Mouse (Mus musculus) adipose tissue, adult 10 weeks (tissue): ENCODE results near the gene Ick. TPM values are rescaled to one million over a fixed set of nuclear protein-coding genes. Genes with fewer than 3 reads are reported as not detected.

Experiments
- polyA plus RNA-seq: library from polyadenylated mRNA; stranded (reverse); fragments of 350-450 nt; fragmentation: Illumina TruSeq; extraction: RNeasy Lipid Tissue Mini Kit (QIAGEN cat#74804); gene quantifications from one replicate; pipeline ENCODE4 v1.2.3, GENCODE M21; 2014; ENCODE audit warnings: low read depth, low replicate concordance

Ick gene
- 21.8 TPM for polyA plus RNA-seq

GRCm38 (mm10) chr9:78108796-78109239 is at the start of gene Ick, which contains the start of gene Fbxo9:
Gene Ick (plus strand): TSS chr9:78109192.
Gene Fbxo9 (minus strand): TSS chr9:78109065.

GRCm38 (mm10) chr9:78182474-78182873 is 73.5 kb downstream of the Ick start, which contains the start of gene Gsta4:
Gene Gsta4 (plus strand): TSS chr9:78182774.

Other genes starting within 250 kb of the Ick start
- gene Elovl5, start 191.8 kb upstream of the Ick start, polyA plus RNA-seq: 52.4 TPM
- gene Gcm1, start 57.3 kb upstream of the Ick start, polyA plus RNA-seq: not detected
- 56.3 TPM for gene Fbxo9, start 127 bp upstream of the Ick start, polyA plus RNA-seq
- gene Gsta4, start 73.6 kb downstream of the Ick start, polyA plus RNA-seq: 55.6 TPM
- gene Gsta1, start 121.5 kb downstream of the Ick start, polyA plus RNA-seq: not detected
- not detected for gene Gm3776, start 147.9 kb downstream of the Ick start, polyA plus RNA-seq
- gene Gm10639, start 180.7 kb downstream of the Ick start, polyA plus RNA-seq: not detected
- not detected for gene Omt2a, start 205.6 kb downstream of the Ick start, polyA plus RNA-seq
- not detected for gene Omt2b, start 218.4 kb downstream of the Ick start, polyA plus RNA-seq
- 1.9 TPM for gene Gsta2, start 246.6 kb downstream of the Ick start, polyA plus RNA-seq